Mouse (Mus musculus): ENCODE results near the gene Prkce. TPM values are rescaled to one million over a fixed set of nuclear protein-coding genes. Genes with fewer than 3 reads are reported as not detected.

Gene Prkce
- polyA plus RNA-seq (2015; fragmentation: Nextera tagmentation; extraction: Ambion mirVana): 0.43 and 0.77 TPM in 2 replicates

- H3K4me3 ChIP-seq (ENCODE audit: low read depth, low read length): peak within 1 kb of the TSS; percentile 74
- H3K36me3 ChIP-seq (ENCODE audit: control insufficient read depth, insufficient read depth): no peaks in the 10 kb centered on the region
- peak within 1 kb of the TSS; percentile 76 for H3K9ac ChIP-seq (ENCODE audit: low read depth, low read length)
- no peaks in the 10 kb centered on the region for H3K9me3 ChIP-seq (replicated peaks; ENCODE audit: control insufficient read depth, low read length)
- H3K27ac ChIP-seq (ENCODE audit: low read length): peak within 1 kb of the TSS; percentile 83
- peaks cover 36% of the 10 kb centered on the region for H3K27me3 ChIP-seq (ENCODE audit: control insufficient read depth, insufficient read depth, low read depth, low read length)
- WGBS (ENCODE audit: insufficient replicate concordance): under 1% methylated on average over 93 of the region's 115 CpGs
- H3K4me2 ChIP-seq (ENCODE audit: low read depth, low read length): peak within 1 kb of the TSS; percentile 86
- peaks cover 12% of the 10 kb centered on the region for H3K4me1 ChIP-seq (ENCODE audit: control insufficient read depth, low read depth, low read length)
- ATAC-seq (ENCODE audit: low read depth): peak; percentile 72
Observed at GRCm38 (mm10) chr17:86167320-86168230, at the start of gene Prkce. Gene Prkce, plus strand, starts transcription at chr17:86167785.

GRCm38 (mm10) chr17:86123146-86123545 is 44.4 kb upstream of the Prkce start:
- Histone ChIP-seq H3K27me3 (ENCODE audit: control insufficient read depth, insufficient read depth, low read depth, low read length) (no peaks in the 10 kb centered on the region), H3K9me3 (replicated peaks; ENCODE audit: control insufficient read depth, low read length) (no peaks in the 10 kb centered on the region), H3K4me2 (ENCODE audit: low read depth, low read length) (no peak overlapping the region), H3K4me1 (ENCODE audit: control insufficient read depth, low read depth, low read length) (no peaks in the 10 kb centered on the region), H3K4me3 (ENCODE audit: low read depth, low read length) (no peak overlapping the region), H3K9ac (ENCODE audit: low read depth, low read length) (no peak overlapping the region), H3K27ac (ENCODE audit: low read length) (no peak overlapping the region), H3K36me3 (ENCODE audit: control insufficient read depth, insufficient read depth) (peaks cover 10% of the 10 kb centered on the region)
- ATAC-seq (ENCODE audit: low read depth): no peak
- WGBS (ENCODE audit: insufficient replicate concordance): 88% methylated on average over 3 of the region's 3 CpGs

GRCm38 (mm10) chr17:86125908-86126307 is 41.7 kb upstream of the Prkce start:
- whole genome bisulfite sequencing (ENCODE audit: insufficient replicate concordance): 74% methylated on average over 5 of the region's 5 CpGs
- Histone ChIP-seq H3K27me3 (ENCODE audit: control insufficient read depth, insufficient read depth, low read depth, low read length) (no peaks in the 10 kb centered on the region), H3K4me1 (ENCODE audit: control insufficient read depth, low read depth, low read length) (no peaks in the 10 kb centered on the region), H3K27ac (ENCODE audit: low read length) (no peak overlapping the region), H3K9ac (ENCODE audit: low read depth, low read length) (no peak overlapping the region), H3K4me2 (ENCODE audit: low read depth, low read length) (no peak overlapping the region), H3K4me3 (ENCODE audit: low read depth, low read length) (no peak overlapping the region), H3K36me3 (ENCODE audit: control insufficient read depth, insufficient read depth) (peaks cover 12% of the 10 kb centered on the region), H3K9me3 (replicated peaks; ENCODE audit: control insufficient read depth, low read length) (no peaks in the 10 kb centered on the region)
- no peak for ATAC-seq (ENCODE audit: low read depth)

GRCm38 (mm10) chr17:86128198-86128597 is 39.4 kb upstream of the Prkce start:
- Histone ChIP-seq H3K27me3 (ENCODE audit: control insufficient read depth, insufficient read depth, low read depth, low read length) (no peaks in the 10 kb centered on the region), H3K36me3 (ENCODE audit: control insufficient read depth, insufficient read depth) (peaks cover 9% of the 10 kb centered on the region; the same call in 1 of the 2 replicates)
- ATAC-seq (ENCODE audit: low read depth): no peak

GRCm38 (mm10) chr17:86132534-86132933 is 35.1 kb upstream of the Prkce start:
- H3K9me3 ChIP-seq (replicated peaks; ENCODE audit: control insufficient read depth, low read length): no peaks in the 10 kb centered on the region
- H3K4me2 ChIP-seq (ENCODE audit: low read depth, low read length): no peak overlapping the region
- peaks cover 18% of the 10 kb centered on the region for H3K36me3 ChIP-seq (ENCODE audit: control insufficient read depth, insufficient read depth)
- no peak for ATAC-seq (ENCODE audit: low read depth)
- H3K4me3 ChIP-seq (ENCODE audit: low read depth, low read length): no peak overlapping the region
- no peak overlapping the region for H3K9ac ChIP-seq (ENCODE audit: low read depth, low read length)
- H3K27me3 ChIP-seq (ENCODE audit: control insufficient read depth, insufficient read depth, low read depth, low read length): no peaks in the 10 kb centered on the region
- 59% methylated on average over 5 of the region's 5 CpGs for WGBS (ENCODE audit: insufficient replicate concordance)
- H3K4me1 ChIP-seq (ENCODE audit: control insufficient read depth, low read depth, low read length): no peaks in the 10 kb centered on the region
- no peak overlapping the region for H3K27ac ChIP-seq (ENCODE audit: low read length)

More at GRCm38 (mm10) chr17:86128198-86128597, 39.4 kb upstream of the Prkce start:
- H3K9me3 ChIP-seq (replicated peaks; ENCODE audit: control insufficient read depth, low read length): no peaks in the 10 kb centered on the region
- H3K9ac ChIP-seq (ENCODE audit: low read depth, low read length): no peak overlapping the region
- 71% methylated on average over 5 of the region's 5 CpGs for WGBS (ENCODE audit: insufficient replicate concordance)
- no peak overlapping the region for H3K27ac ChIP-seq (ENCODE audit: low read length)
- no peak overlapping the region for H3K4me3 ChIP-seq (ENCODE audit: low read depth, low read length)
- no peak overlapping the region for H3K4me2 ChIP-seq (ENCODE audit: low read depth, low read length)
- H3K4me1 ChIP-seq (ENCODE audit: control insufficient read depth, low read depth, low read length): no peaks in the 10 kb centered on the region

GRCm38 (mm10) chr17:86134461-86134860 is 33.1 kb upstream of the Prkce start:
- Histone ChIP-seq H3K4me1 (ENCODE audit: control insufficient read depth, low read depth, low read length) (no peaks in the 10 kb centered on the region), H3K9me3 (replicated peaks; ENCODE audit: control insufficient read depth, low read length) (no peaks in the 10 kb centered on the region), H3K4me3 (ENCODE audit: low read depth, low read length) (no peak overlapping the region), H3K9ac (ENCODE audit: low read depth, low read length) (no peak overlapping the region), H3K36me3 (ENCODE audit: control insufficient read depth, insufficient read depth) (peaks cover 16% of the 10 kb centered on the region), H3K4me2 (ENCODE audit: low read depth, low read length) (no peak overlapping the region), H3K27ac (ENCODE audit: low read length) (no peak overlapping the region), H3K27me3 (ENCODE audit: control insufficient read depth, insufficient read depth, low read depth, low read length) (no peaks in the 10 kb centered on the region)
- WGBS (ENCODE audit: insufficient replicate concordance): 68% methylated on average over 6 of the region's 6 CpGs
- no peak for ATAC-seq (ENCODE audit: low read depth)

- Histone ChIP-seq H3K36me3 (ENCODE audit: control insufficient read depth, insufficient read depth) (peaks cover 16% of the 10 kb centered on the region), H3K9me3 (replicated peaks; ENCODE audit: control insufficient read depth, low read length) (no peaks in the 10 kb centered on the region), H3K27ac (ENCODE audit: low read length) (no peak overlapping the region), H3K9ac (ENCODE audit: low read depth, low read length) (no peak overlapping the region), H3K4me3 (ENCODE audit: low read depth, low read length) (no peak overlapping the region), H3K4me2 (ENCODE audit: low read depth, low read length) (no peak overlapping the region), H3K4me1 (ENCODE audit: control insufficient read depth, low read depth, low read length) (no peaks in the 10 kb centered on the region), H3K27me3 (ENCODE audit: control insufficient read depth, insufficient read depth, low read depth, low read length) (no peaks in the 10 kb centered on the region)
- ATAC-seq (ENCODE audit: low read depth): no peak
- WGBS (ENCODE audit: insufficient replicate concordance): 77% methylated on average over 10 of the region's 10 CpGs
Observed at GRCm38 (mm10) chr17:86135835-86136234, 31.8 kb upstream of the Prkce start.

- Histone ChIP-seq H3K4me3 (ENCODE audit: low read depth, low read length) (peak overlapping the region; percentile 74), H3K4me2 (ENCODE audit: low read depth, low read length) (peak overlapping the region; percentile 78), H3K27ac (ENCODE audit: low read length) (peak overlapping the region; percentile 80), H3K4me1 (ENCODE audit: control insufficient read depth, low read depth, low read length) (peaks cover 20% of the 10 kb centered on the region), H3K9ac (ENCODE audit: low read depth, low read length) (peak overlapping the region; percentile 75), H3K9me3 (replicated peaks; ENCODE audit: control insufficient read depth, low read length) (no peaks in the 10 kb centered on the region), H3K27me3 (ENCODE audit: control insufficient read depth, insufficient read depth, low read depth, low read length) (no peaks in the 10 kb centered on the region), H3K36me3 (ENCODE audit: control insufficient read depth, insufficient read depth) (no peaks in the 10 kb centered on the region)
- under 1% methylated on average over 32 of the region's 33 CpGs for WGBS (ENCODE audit: insufficient replicate concordance)
- peak; percentile 58 for ATAC-seq (ENCODE audit: low read depth)
Observed at GRCm38 (mm10) chr17:86144537-86145078, 23.0 kb upstream of the Prkce start.
